Mouse (Mus musculus): ENCODE measurements around the gene Serbp1. TPM values are rescaled to one million over a fixed set of nuclear protein-coding genes. Genes with fewer than 3 reads are reported as not detected.

Serbp1 gene
- polyA plus RNA-seq, 1 experiment from 2014 or later, result 231 TPM

- Histone ChIP-seq H3K4me1 (replicated peaks) (peaks cover 35% of the 10 kb centered on the region), H3K36me3 (replicated peaks) (peaks cover 17% of the 10 kb centered on the region), H3K27me3 (no peaks in the 10 kb centered on the region), H3K9me3 (replicated peaks) (no peaks in the 10 kb centered on the region), H3K4me3 (replicated peaks) (peak overlapping the region; percentile 99), H3K4me2 (peak overlapping the region; percentile 77), H3K27ac (replicated peaks) (peak overlapping the region; percentile 86; the same call in 1 of the 2 replicates), H3K9ac (peak overlapping the region; percentile 96)
- ATAC-seq (ENCODE audit: insufficient read depth), result no peak
- 0% methylated on average over 2 of the region's 2 CpGs for WGBS (ENCODE audit: insufficient replicate concordance)
These were observed 30.3 kb downstream of the Serbp1 start for GRCm38 (mm10) chr6:67268245-67268612.

DNA sequence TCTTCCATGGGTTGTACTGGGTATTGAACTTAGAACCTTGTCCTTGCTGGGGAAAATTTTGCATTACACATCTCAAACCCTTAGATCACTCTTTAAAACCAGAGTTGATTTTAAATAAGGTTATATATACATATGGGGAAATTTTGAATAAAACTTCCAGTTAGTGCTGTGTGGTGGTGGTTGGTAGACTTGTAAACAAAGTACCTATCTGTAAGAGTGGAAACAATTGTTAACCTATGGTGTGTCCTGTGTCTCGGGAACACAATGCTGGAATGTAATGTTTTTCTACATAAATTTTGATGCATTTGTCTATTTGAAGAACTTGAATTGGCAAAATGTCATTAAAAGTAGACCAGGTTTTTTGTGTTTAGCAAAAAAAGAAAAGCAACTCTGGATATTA lies 31.0 kb downstream of the Serbp1 start:
- no peak overlapping the region for H3K27ac ChIP-seq (replicated peaks)
- H3K4me2 ChIP-seq, result peak overlapping the region; percentile 77
- ATAC-seq (ENCODE audit: insufficient read depth), result no peak
- WGBS (ENCODE audit: insufficient replicate concordance), result 2% methylated on average over 1 of the region's 1 CpGs
- H3K9ac ChIP-seq, result peak overlapping the region; percentile 38; the same call in 1 of the 2 replicates
- no peaks in the 10 kb centered on the region for H3K27me3 ChIP-seq
- no peaks in the 10 kb centered on the region for H3K9me3 ChIP-seq (replicated peaks)
- peak overlapping the region; percentile 99 for H3K4me3 ChIP-seq (replicated peaks)
- H3K36me3 ChIP-seq (replicated peaks), result peaks cover 23% of the 10 kb centered on the region
- H3K4me1 ChIP-seq (replicated peaks), result peaks cover 35% of the 10 kb centered on the region

GRCm38 (mm10) chr6:67269459-67269858 lies 31.5 kb downstream of the Serbp1 start:
- Histone ChIP-seq H3K36me3 (replicated peaks) (peaks cover 28% of the 10 kb centered on the region), H3K27ac (replicated peaks) (no peak overlapping the region), H3K9ac (peak overlapping the region; percentile 38; the same call in 1 of the 2 replicates), H3K9me3 (replicated peaks) (no peaks in the 10 kb centered on the region), H3K4me1 (replicated peaks) (peaks cover 35% of the 10 kb centered on the region), H3K4me2 (peak overlapping the region; percentile 77), H3K4me3 (replicated peaks) (peak overlapping the region; percentile 99), H3K27me3 (no peaks in the 10 kb centered on the region)
- ATAC-seq (ENCODE audit: insufficient read depth), result no peak
- 2% methylated on average over 2 of the region's 2 CpGs for WGBS (ENCODE audit: insufficient replicate concordance)

- Histone ChIP-seq H3K27ac (replicated peaks) (no peak overlapping the region), H3K27me3 (no peaks in the 10 kb centered on the region), H3K4me1 (replicated peaks) (peaks cover 14% of the 10 kb centered on the region), H3K9ac (no peak overlapping the region), H3K9me3 (replicated peaks) (no peaks in the 10 kb centered on the region), H3K36me3 (replicated peaks) (peaks cover 72% of the 10 kb centered on the region), H3K4me2 (no peak overlapping the region), H3K4me3 (replicated peaks) (no peak overlapping the region)
- 75% methylated on average over 5 of the region's 5 CpGs for WGBS (ENCODE audit: insufficient replicate concordance)
- no peak for ATAC-seq (ENCODE audit: insufficient read depth)
These were observed 40.0 kb downstream of the Serbp1 start for GRCm38 (mm10) chr6:67277944-67278343.

- H3K36me3 ChIP-seq (replicated peaks), result peaks cover 68% of the 10 kb centered on the region
These were observed 43.7 kb downstream of the Serbp1 start for GRCm38 (mm10) chr6:67281614-67282197.

DNA sequence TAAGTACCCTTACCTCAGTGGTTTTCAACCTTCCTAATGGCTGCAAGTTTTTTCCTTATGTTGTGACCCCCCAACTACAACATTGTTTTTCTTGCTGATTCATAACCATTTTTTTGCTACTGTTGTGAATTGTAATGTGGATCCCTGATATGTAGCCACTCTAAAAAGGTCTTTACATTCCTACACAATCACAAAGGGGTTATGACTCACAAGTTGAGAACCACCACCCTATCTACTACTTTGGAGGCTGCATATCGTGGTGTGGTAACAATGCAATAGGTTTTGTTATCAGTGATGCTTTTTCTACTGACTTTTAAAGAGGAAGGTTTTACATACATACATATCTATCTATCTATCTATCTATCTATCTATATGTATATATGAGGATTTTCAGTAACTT lies 44.9 kb downstream of the Serbp1 start:
- Histone ChIP-seq H3K36me3 (replicated peaks) (peaks cover 66% of the 10 kb centered on the region), H3K4me2 (no peak overlapping the region), H3K9me3 (replicated peaks) (no peaks in the 10 kb centered on the region), H3K9ac (no peak overlapping the region), H3K4me1 (replicated peaks) (peaks cover 9% of the 10 kb centered on the region; the same call in 1 of the 2 replicates), H3K27ac (replicated peaks) (no peak overlapping the region), H3K27me3 (no peaks in the 10 kb centered on the region), H3K4me3 (replicated peaks) (no peak overlapping the region)
- 60% methylated on average over 1 of the region's 1 CpGs for WGBS (ENCODE audit: insufficient replicate concordance)
- ATAC-seq (ENCODE audit: insufficient read depth), result no peak

More at GRCm38 (mm10) chr6:67281614-67282197, 43.7 kb downstream of the Serbp1 start:
- no peak overlapping the region for H3K4me3 ChIP-seq (replicated peaks)
- ATAC-seq (ENCODE audit: insufficient read depth), result peak; percentile 47; the same call in 1 of the 2 replicates
- no peak overlapping the region for H3K4me2 ChIP-seq
- peaks cover 9% of the 10 kb centered on the region; the same call in 1 of the 2 replicates for H3K4me1 ChIP-seq (replicated peaks)
- no peaks in the 10 kb centered on the region for H3K9me3 ChIP-seq (replicated peaks)
- WGBS (ENCODE audit: insufficient replicate concordance), result 22% methylated on average over 9 of the region's 9 CpGs
- H3K27ac ChIP-seq (replicated peaks), result no peak overlapping the region
- no peak overlapping the region for H3K9ac ChIP-seq
- H3K27me3 ChIP-seq, result no peaks in the 10 kb centered on the region

GRCm38 (mm10) chr6:67292042-67292623 lies 54.2 kb downstream of the Serbp1 start:
- H3K4me2 ChIP-seq, result no peak overlapping the region
- ATAC-seq (ENCODE audit: insufficient read depth), result no peak
- no peak overlapping the region for H3K4me3 ChIP-seq (replicated peaks)
- H3K9me3 ChIP-seq (replicated peaks), result no peaks in the 10 kb centered on the region
- peaks cover 28% of the 10 kb centered on the region for H3K36me3 ChIP-seq (replicated peaks)
- no peaks in the 10 kb centered on the region for H3K27me3 ChIP-seq
- 57% methylated on average over 5 of the region's 5 CpGs for WGBS (ENCODE audit: insufficient replicate concordance)
- H3K27ac ChIP-seq (replicated peaks), result no peak overlapping the region
- no peaks in the 10 kb centered on the region for H3K4me1 ChIP-seq (replicated peaks)
- no peak overlapping the region for H3K9ac ChIP-seq

DNA sequence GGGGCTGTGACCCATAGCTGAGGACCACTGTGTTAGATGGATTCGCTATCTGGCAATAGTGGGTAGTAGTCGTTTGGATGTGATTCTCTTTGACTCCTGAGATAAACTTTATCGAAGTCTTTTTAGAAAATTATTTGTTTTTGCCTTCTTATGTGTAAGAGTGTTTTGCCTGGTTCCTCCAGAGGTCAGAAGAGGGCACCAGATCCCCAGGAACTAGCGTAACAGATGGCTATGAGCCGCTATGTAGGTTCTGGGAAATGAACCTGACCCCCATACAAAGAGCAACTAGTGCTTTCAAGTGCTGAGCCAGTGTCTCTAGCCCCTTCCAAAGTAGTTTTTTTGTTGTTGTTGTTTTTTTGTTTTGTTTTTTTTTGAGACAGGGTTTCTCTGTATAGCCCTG lies 58.1 kb downstream of the Serbp1 start:
- no peak overlapping the region for H3K9ac ChIP-seq
- no peak overlapping the region for H3K27ac ChIP-seq (replicated peaks)
- ATAC-seq (ENCODE audit: insufficient read depth), result no peak
- 0 out of 2 replicates have a peak, but pooled peaks cover 1% of the 10 kb centered on the region for H3K4me1 ChIP-seq (replicated peaks)
- WGBS (ENCODE audit: insufficient replicate concordance), result 59% methylated on average over 5 of the region's 5 CpGs
- H3K4me2 ChIP-seq, result no peak overlapping the region
- H3K4me3 ChIP-seq (replicated peaks), result no peak overlapping the region
- no peaks in the 10 kb centered on the region for H3K27me3 ChIP-seq
- peaks cover 7% of the 10 kb centered on the region; the same call in 1 of the 2 replicates for H3K36me3 ChIP-seq (replicated peaks)
- H3K9me3 ChIP-seq (replicated peaks), result no peaks in the 10 kb centered on the region

- H3K4me2 ChIP-seq, result no peak overlapping the region
- no peak for ATAC-seq (ENCODE audit: insufficient read depth)
- H3K36me3 ChIP-seq (replicated peaks), result no peaks in the 10 kb centered on the region
- no peak overlapping the region for H3K9ac ChIP-seq
- H3K9me3 ChIP-seq (replicated peaks), result no peaks in the 10 kb centered on the region
- 79% methylated on average over 5 of the region's 5 CpGs for WGBS (ENCODE audit: insufficient replicate concordance)
- peaks cover 6% of the 10 kb centered on the region; the same call in 1 of the 2 replicates for H3K4me1 ChIP-seq (replicated peaks)
- no peak overlapping the region for H3K4me3 ChIP-seq (replicated peaks)
- no peaks in the 10 kb centered on the region for H3K27me3 ChIP-seq
- no peak overlapping the region for H3K27ac ChIP-seq (replicated peaks)
These were observed 60.8 kb downstream of the Serbp1 start for GRCm38 (mm10) chr6:67298742-67299141.

DNA sequence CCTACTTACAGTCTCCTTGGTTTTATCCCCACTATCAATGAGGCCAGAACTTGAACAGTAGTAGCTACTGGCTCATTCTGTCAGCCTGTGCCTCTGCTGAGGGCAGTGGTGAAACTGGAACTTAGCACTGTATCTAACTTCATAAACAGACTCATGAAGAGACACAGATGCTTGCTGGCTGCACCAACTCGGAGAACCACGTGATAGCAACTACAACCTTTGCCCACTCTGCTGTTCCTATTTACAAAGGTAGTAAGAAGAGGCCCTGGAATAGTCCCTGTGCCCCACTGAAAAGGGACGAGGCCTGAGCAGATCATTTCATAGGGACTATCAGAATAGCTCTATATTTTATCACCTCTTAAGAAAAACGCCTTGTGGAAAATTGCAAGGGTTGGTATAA lies 62.3 kb downstream of the Serbp1 start:
- H3K27ac ChIP-seq (replicated peaks), result peak overlapping the region; percentile 31; the same call in 1 of the 2 replicates
- no peaks in the 10 kb centered on the region for H3K36me3 ChIP-seq (replicated peaks)
- peak; percentile 76 for ATAC-seq (ENCODE audit: insufficient read depth)
- H3K4me2 ChIP-seq, result no peak overlapping the region
- no peaks in the 10 kb centered on the region for H3K27me3 ChIP-seq
- H3K9me3 ChIP-seq (replicated peaks), result no peaks in the 10 kb centered on the region
- H3K4me1 ChIP-seq (replicated peaks), result peaks cover 6% of the 10 kb centered on the region; the same call in 1 of the 2 replicates
- 56% methylated on average over 4 of the region's 4 CpGs for WGBS (ENCODE audit: insufficient replicate concordance)
- H3K4me3 ChIP-seq (replicated peaks), result no peak overlapping the region
- H3K9ac ChIP-seq, result no peak overlapping the region

- Histone ChIP-seq H3K27ac (replicated peaks) (no peak overlapping the region), H3K36me3 (replicated peaks) (no peaks in the 10 kb centered on the region), H3K4me1 (replicated peaks) (peaks cover 6% of the 10 kb centered on the region; the same call in 1 of the 2 replicates), H3K9ac (no peak overlapping the region), H3K4me2 (no peak overlapping the region), H3K9me3 (replicated peaks) (no peaks in the 10 kb centered on the region), H3K4me3 (replicated peaks) (no peak overlapping the region), H3K27me3 (no peaks in the 10 kb centered on the region)
- peak; percentile 61 for ATAC-seq (ENCODE audit: insufficient read depth)
- 61% methylated on average over 6 of the region's 6 CpGs for WGBS (ENCODE audit: insufficient replicate concordance)
These were observed 62.8 kb downstream of the Serbp1 start for GRCm38 (mm10) chr6:67300710-67301163.

Data from liver, embryonic 15.5 days (tissue).